Mouse (Mus musculus) yolk sac, embryonic 10.5 days (tissue): Measurements from ENCODE around the gene Dda1.

Experiments
- DNase-seq: peaks from one replicate; pipeline ENCODE4 v3.0.0-alpha.2; 2017; ENCODE audit warnings: low spot score

The Dda1 gene

GRCm38 (mm10) chr8:71469411-71469810 lies 412 bp downstream of the Dda1 start:
- peak; percentile 81 for DNase-seq

GRCm38 (mm10) chr8:71470146-71470912 lies 1.3 kb downstream of the Dda1 start:
- DNase-seq, result no peak

GRCm38 (mm10) chr8:71470913-71471255 lies 1.9 kb downstream of the Dda1 start:
- DNase-seq, result no peak

GRCm38 (mm10) chr8:71471861-71472260 lies 2.9 kb downstream of the Dda1 start:
- DNase-seq, result no peak

- no peak for DNase-seq
Measured at GRCm38 (mm10) chr8:71472601-71473386, 3.8 kb downstream of the Dda1 start.

- DNase-seq, result no peak
Measured at GRCm38 (mm10) chr8:71474344-71474743, 5.3 kb downstream of the Dda1 start.

- DNase-seq, result no peak
Measured at GRCm38 (mm10) chr8:71474785-71475701, 6.0 kb downstream of the Dda1 start.

GRCm38 (mm10) chr8:71475702-71476075 lies 6.7 kb downstream of the Dda1 start:
- DNase-seq, result no peak

- DNase-seq, result peak; percentile 79
Measured at GRCm38 (mm10) chr8:71476099-71476940, 7.3 kb downstream of the Dda1 start.

- no peak for DNase-seq
Measured at GRCm38 (mm10) chr8:71477196-71477845, 8.3 kb downstream of the Dda1 start.

GRCm38 (mm10) chr8:71478943-71479342 lies 9.9 kb downstream of the Dda1 start:
- DNase-seq, result no peak

GRCm38 (mm10) chr8:71483932-71484331 lies 14.9 kb downstream of the Dda1 start:
- peak; percentile 69 for DNase-seq

- DNase-seq, result no peak
Measured at GRCm38 (mm10) chr8:71484736-71485135, 15.7 kb downstream of the Dda1 start.

GRCm38 (mm10) chr8:71485142-71486135 lies 16.4 kb downstream of the Dda1 start, which contains the start of gene Ano8:
Ano8 (minus strand) TSS chr8:71485963.
- peak; percentile 79 for DNase-seq

GRCm38 (mm10) chr8:71486136-71486529 lies 17.1 kb downstream of the Dda1 start:
- DNase-seq, result no peak

- DNase-seq, result peak; percentile 63
Measured at GRCm38 (mm10) chr8:71487691-71488445, 18.9 kb downstream of the Dda1 start, which contains the start of gene Gtpbp3. Gtpbp3 (plus strand) TSS chr8:71488103.

GRCm38 (mm10) chr8:71488454-71488853 lies 19.5 kb downstream of the Dda1 start:
- DNase-seq, result peak; percentile 90

GRCm38 (mm10) chr8:71495039-71495438 lies 26.0 kb downstream of the Dda1 start:
- DNase-seq, result peak; percentile 59

GRCm38 (mm10) chr8:71495811-71496210 lies 26.8 kb downstream of the Dda1 start:
- no peak for DNase-seq
